Mouse (Mus musculus) megakaryocyte, embryonic 14.5 days (primary cell): ENCODE results near the gene Ccdc177. TPM values are rescaled to one million over a fixed set of nuclear protein-coding genes. Genes with fewer than 3 reads are reported as not detected.
A peak's percentile ranks its signal among the peaks of the same experiment; 100 is the strongest.

Experiments used
- H3K27me3 ChIP-seq: replicated peaks from 2 replicates; pipeline ENCODE3; 2012; ENCODE audit warnings: inconsistent platforms
- H3K36me3 ChIP-seq: replicated peaks from 2 replicates; pipeline ENCODE3; 2012; ENCODE audit warnings: low read length, inconsistent platforms, mixed read lengths
- H3K4me1 ChIP-seq: 2 replicates; pipeline ENCODE4 v1.6.1; 2012; ENCODE audit warnings: inconsistent platforms
- H3K4me3 ChIP-seq: replicated peaks from 2 replicates; pipeline ENCODE3; 2012; ENCODE audit warnings: moderate library complexity, mild to moderate bottlenecking, inconsistent platforms
- H3K9me3 ChIP-seq: 2 replicates; pipeline ENCODE4 v1.6.1; 2012; ENCODE audit warnings: inconsistent platforms
- FLI1 ChIP-seq: IDR thresholded peaks from 2 replicates; pipeline ENCODE4 v1.6.1; 2012; ENCODE audit warnings: low read length, inconsistent platforms, mixed read lengths
- GATA1 ChIP-seq: IDR thresholded peaks from 3 replicates; pipeline ENCODE4 v1.6.1; 2012; ENCODE audit warnings: mixed read lengths, low read length, inconsistent platforms, borderline replicate concordance
- polyA plus RNA-seq: library from polyadenylated mRNA; stranded (reverse); fragments of >175 nt; gene quantifications from 2 replicates; pipeline ENCODE4 v1.2.3, GENCODE M21; 2012; ENCODE audit warnings: low replicate concordance; ENCODE audit not compliant: insufficient read depth

Ccdc177 gene
- polyA plus RNA-seq, 1 experiment = not detected

DNA sequence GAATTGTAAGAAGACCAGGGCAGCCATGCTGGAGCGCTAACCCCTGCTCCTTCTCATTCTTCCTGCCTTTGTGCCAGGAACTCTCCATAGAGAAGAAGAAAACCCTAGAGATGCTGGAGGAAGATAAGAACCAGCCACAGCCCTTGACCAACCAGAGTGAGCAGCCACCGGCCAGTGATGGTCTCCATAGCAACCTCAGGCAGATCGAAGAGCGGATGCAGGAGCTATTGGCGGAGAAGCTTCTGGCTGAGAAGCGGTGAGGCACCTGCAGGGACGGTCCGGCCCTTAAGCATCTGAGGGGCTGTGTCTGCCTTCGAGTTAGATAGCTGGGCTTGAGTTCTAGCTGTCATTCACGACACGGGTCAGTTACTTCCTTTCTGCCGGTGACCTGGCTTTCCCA is 40.0 kb downstream of the Ccdc177 start:
- Histone ChIP-seq H3K9me3 (no peaks in the 10 kb centered on the region), H3K4me1 (peaks cover 78% of the 10 kb centered on the region), H3K4me3 (no peak overlapping the region), H3K27me3 (peaks cover 17% of the 10 kb centered on the region), H3K36me3 (no peaks in the 10 kb centered on the region)
- TF ChIP-seq FLI1 (no peak), GATA1 (no peak)

DNA sequence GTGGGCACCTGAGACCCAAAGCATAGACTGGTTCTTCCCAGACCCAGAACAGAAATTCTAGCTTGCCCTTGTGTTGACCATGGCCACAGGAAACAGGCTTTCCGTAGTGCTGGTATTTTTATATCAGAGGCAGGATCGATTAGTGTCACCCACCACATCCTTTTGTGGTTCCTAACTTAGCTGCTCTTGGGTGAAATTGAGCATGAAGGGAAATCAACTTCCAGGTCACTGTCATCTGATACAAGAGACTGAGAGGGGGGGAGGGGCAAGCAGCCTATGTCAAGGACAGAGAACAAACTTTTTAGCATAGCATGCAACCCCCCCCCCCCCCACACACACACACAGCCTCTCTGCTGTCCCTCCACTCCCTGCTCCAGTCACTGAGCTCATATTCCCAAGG is 41.3 kb downstream of the Ccdc177 start:
- H3K4me1 ChIP-seq = peaks cover 79% of the 10 kb centered on the region
- H3K27me3 ChIP-seq = peaks cover 19% of the 10 kb centered on the region
- TF ChIP-seq GATA1 = no peak
- TF ChIP-seq FLI1 = no peak
- no peaks in the 10 kb centered on the region for H3K36me3 ChIP-seq
- no peaks in the 10 kb centered on the region for H3K9me3 ChIP-seq
- peak overlapping the region; percentile 15 for H3K4me3 ChIP-seq

DNA sequence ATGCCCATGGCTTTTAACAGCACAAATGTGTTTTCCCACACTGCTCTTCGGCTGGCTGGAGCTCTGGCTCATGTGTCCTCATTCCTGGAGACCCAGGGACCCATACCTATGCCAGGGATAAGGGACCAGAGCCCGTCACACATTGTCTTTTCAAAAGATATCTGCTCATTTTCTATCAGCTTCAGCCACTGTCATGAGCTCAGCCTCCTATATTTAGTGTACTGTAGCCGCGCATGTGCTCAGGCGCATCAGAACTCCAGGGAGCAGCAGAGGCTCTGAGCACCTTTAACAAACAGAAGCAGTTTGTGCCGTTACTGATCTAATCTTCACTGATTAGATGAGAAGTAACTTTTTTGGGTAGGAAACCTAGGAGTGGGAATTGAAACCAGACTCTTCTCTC is 44.6 kb downstream of the Ccdc177 start:
- H3K4me3 ChIP-seq = no peak overlapping the region
- no peak for TF ChIP-seq GATA1
- no peak for TF ChIP-seq FLI1
- H3K36me3 ChIP-seq = no peaks in the 10 kb centered on the region
- peaks cover 64% of the 10 kb centered on the region for H3K4me1 ChIP-seq
- H3K9me3 ChIP-seq = no peaks in the 10 kb centered on the region; the same call in 1 of the 2 replicates
- peaks cover 30% of the 10 kb centered on the region for H3K27me3 ChIP-seq

DNA sequence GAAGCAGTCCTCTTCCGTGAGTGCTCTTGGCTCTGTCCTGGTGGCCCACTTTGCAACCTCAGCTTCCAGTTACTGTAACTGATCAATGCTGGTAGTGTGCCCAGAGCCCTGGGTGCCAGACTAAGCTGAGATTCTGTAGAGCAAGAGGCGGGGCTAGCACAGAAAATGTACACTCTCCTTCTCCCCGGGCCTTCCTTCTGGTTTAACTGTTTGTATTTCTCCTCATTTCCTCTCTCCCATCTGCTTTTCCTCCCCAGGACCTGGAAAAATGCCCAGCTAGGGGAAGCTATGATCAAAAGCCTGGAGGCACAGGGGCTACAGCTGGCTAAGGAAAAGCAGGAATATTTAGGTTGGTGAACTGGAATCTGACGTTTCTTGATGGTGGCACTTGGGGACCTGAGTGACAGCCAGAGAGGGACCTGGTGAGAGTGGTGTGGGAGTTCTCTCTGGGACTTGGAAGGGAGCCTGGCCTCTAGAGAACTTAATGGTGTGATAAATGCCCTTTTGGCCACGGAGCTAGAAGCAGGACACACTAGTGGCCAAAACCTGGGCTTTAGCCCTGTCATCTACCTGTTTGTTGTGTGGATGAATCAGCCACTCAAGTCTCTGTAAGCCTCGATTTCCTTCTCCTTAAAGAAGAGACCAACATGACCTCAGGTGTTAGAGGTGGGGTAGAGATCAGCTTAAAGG is 53.4 kb downstream of the Ccdc177 start:
- peaks cover 78% of the 10 kb centered on the region for H3K27me3 ChIP-seq
- H3K9me3 ChIP-seq = no peaks in the 10 kb centered on the region; the same call in 1 of the 2 replicates
- no peak for TF ChIP-seq GATA1
- TF ChIP-seq FLI1 = no peak
- peaks cover 15% of the 10 kb centered on the region for H3K4me1 ChIP-seq
- H3K36me3 ChIP-seq = no peaks in the 10 kb centered on the region
- no peak overlapping the region for H3K4me3 ChIP-seq

DNA sequence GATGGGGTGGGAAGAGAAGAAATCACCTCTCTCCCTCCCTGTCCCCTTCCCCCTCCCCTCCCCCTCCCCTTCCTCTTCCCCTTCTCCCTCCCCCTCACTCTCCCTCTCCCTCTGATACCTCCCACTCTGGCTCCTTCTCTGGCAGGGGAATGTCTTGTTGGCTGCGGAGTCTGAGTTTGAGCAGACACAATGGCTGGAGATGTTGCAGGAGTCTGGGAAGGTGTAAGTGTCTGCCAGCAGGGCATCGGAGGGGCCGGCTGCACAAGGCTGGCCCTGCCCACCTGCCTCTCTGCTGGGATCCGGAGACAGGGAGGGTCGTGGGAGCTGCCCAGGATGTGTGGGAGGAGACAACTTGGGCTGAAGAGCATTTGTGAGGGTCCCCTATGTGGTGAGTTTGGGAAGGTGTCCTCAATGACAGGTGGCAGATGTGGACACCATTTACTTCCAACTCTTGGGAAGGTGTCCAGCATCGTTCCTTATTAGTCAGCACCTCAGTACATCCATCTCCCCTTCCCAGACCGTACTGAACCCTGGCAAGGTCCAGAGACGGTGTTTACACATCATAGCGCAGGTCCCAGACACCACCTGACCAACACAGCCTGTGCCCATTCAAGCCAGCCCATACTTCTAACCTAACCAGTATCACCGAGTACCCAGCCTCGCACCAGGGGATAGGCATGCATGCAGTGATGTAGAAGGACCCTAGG is 54.1 kb downstream of the Ccdc177 start:
- peaks cover 82% of the 10 kb centered on the region for H3K27me3 ChIP-seq
- TF ChIP-seq GATA1 (no peak), FLI1 (no peak)
- no peaks in the 10 kb centered on the region for H3K9me3 ChIP-seq
- H3K4me1 ChIP-seq = peaks cover 15% of the 10 kb centered on the region
- H3K4me3 ChIP-seq = no peak overlapping the region
- no peaks in the 10 kb centered on the region for H3K36me3 ChIP-seq

Other genes starting within 250 kb of the Ccdc177 start
- gene Galnt16, start 242.4 kb downstream of the Ccdc177 start, polyA plus RNA-seq = not detected in 2 replicates
- gene Slc39a9, start 116.8 kb downstream of the Ccdc177 start, polyA plus RNA-seq = 2.7 and 8.1 TPM in 2 replicates
- 3.5 and 24.1 TPM in 2 replicates for gene Erh, start 116.3 kb downstream of the Ccdc177 start, polyA plus RNA-seq
- gene Plekhd1, start 68.1 kb downstream of the Ccdc177 start, polyA plus RNA-seq = not detected in 2 replicates
- 5.9 and 6.0 TPM in 2 replicates for gene Susd6, start 29.8 kb upstream of the Ccdc177 start, polyA plus RNA-seq
- gene Srsf5, start 184.8 kb upstream of the Ccdc177 start, polyA plus RNA-seq = 7.2 and 105 TPM in 2 replicates
- not detected in 2 replicates for gene Slc10a1, start 208.0 kb upstream of the Ccdc177 start, polyA plus RNA-seq